Mouse (Mus musculus): ENCODE data around the gene Ftsj1.

DNA sequence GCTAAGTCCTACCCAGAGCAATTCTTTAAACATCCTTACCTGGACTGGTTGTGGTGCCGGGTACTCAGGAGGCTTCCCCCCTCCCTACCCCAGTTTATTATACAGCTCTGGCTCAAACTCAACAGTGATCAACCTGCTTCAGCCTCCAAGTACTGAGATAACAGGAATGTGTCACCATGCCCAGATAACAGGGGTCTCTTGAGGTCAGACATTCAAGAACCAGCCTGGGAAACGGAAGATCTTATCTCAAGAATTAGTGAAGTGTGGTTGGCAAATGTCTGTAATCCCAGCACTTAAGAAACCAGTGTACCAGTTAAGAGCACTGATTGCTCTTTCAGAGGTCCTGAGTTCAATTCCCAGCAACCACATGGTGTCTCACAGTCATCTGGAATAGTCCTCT, 34.1 kb downstream of the Ftsj1 start:
- no peak for TF ChIP-seq CTCF (IDR thresholded peaks at IDR 0.05; ENCODE audit: extremely low read depth, insufficient read depth, low read length)
- TF ChIP-seq POLR2A (IDR thresholded peaks at IDR 0.05; ENCODE audit: extremely low read depth, insufficient read depth, low read length), result no peak

All from cortical plate, adult 2 months (tissue).